Mouse (Mus musculus): ENCODE data around the gene Lrrc37a.

GRCm38 (mm10) chr11:103404618-103405017 is 99.8 kb downstream of the Lrrc37a start:
- TF ChIP-seq POLR2A (IDR thresholded peaks at IDR 0.05; ENCODE audit: borderline replicate concordance, insufficient read depth, low read length) (no peak), CTCF (IDR thresholded peaks at IDR 0.05; ENCODE audit: borderline replicate concordance, insufficient read depth, low read depth, low read length) (no peak)
